Mouse (Mus musculus) midbrain, embryonic 15.5 days (tissue): ENCODE results near the gene Acsbg1. TPM values are rescaled to one million over a fixed set of nuclear protein-coding genes. Genes with fewer than 3 reads are reported as not detected.
"Not testable (repeated sequence)": the region's sequence is repeated elsewhere in the genome, so short reads cannot be mapped to it uniquely, and the experiment has no call there.

Source experiments
- ATAC-seq: fragments of 200-750 bp; cut with Nextera tagmentation; replicated peaks from 2 replicates; pipeline ENCODE4 v1.8.0; 2017; ENCODE audit warnings: moderate TSS enrichment
- H3K27ac ChIP-seq: fragments of 300-500 bp; sonication (generic); 2 replicates; pipeline ENCODE4 v1.5.1; 2015; ENCODE audit warnings: mild to moderate bottlenecking, inconsistent platforms
- H3K27me3 ChIP-seq: fragments of 300-500 bp; sonication (generic); replicated peaks from 2 replicates; pipeline ENCODE4 v1.6.1; 2015; ENCODE audit warnings: inconsistent platforms
- H3K36me3 ChIP-seq: fragments of 300-500 bp; sonication (generic); replicated peaks from 2 replicates; pipeline ENCODE4 v1.6.1; 2015; ENCODE audit warnings: inconsistent platforms
- H3K4me1 ChIP-seq: fragments of 300-500 bp; sonication (generic); 2 replicates; pipeline ENCODE4 v1.6.1; 2015; ENCODE audit warnings: inconsistent platforms
- H3K4me2 ChIP-seq: fragments of 300-500 bp; sonication (generic); 2 replicates; pipeline ENCODE4 v1.6.1; 2015; ENCODE audit warnings: inconsistent platforms, mild to moderate bottlenecking, moderate library complexity
- H3K4me3 ChIP-seq: fragments of 300-500 bp; sonication (generic); 2 replicates; pipeline ENCODE4 v1.5.1; 2015; ENCODE audit warnings: mild to moderate bottlenecking, inconsistent platforms
- H3K9ac ChIP-seq: fragments of 300-500 bp; sonication (generic); 2 replicates; pipeline ENCODE4 v1.6.1; 2015; ENCODE audit warnings: mild to moderate bottlenecking, inconsistent platforms
- H3K9me3 ChIP-seq: fragments of 300-500 bp; sonication (generic); 2 replicates; pipeline ENCODE4 v1.6.1; 2016; ENCODE audit warnings: inconsistent platforms
- WGBS: fragments of 180-500 bp; shearing (Covaris S2); methylation state at CpG from one replicate; pipeline ENCODE4 v1.1.7; 2015; ENCODE audit warnings: mixed read lengths; 5-methylcytosine and 5-hydroxymethylcytosine counted together
- polyA plus RNA-seq: library from polyadenylated mRNA; unstranded; fragments of >200 nt; fragmentation: Nextera tagmentation; extraction: Ambion mirVana; gene quantifications from 2 replicates; pipeline ENCODE4 v1.2.1, GENCODE M21; 2015

Gene Acsbg1
- polyA plus RNA-seq, 1 experiment from 2014 or later: 17.9 TPM

DNA sequence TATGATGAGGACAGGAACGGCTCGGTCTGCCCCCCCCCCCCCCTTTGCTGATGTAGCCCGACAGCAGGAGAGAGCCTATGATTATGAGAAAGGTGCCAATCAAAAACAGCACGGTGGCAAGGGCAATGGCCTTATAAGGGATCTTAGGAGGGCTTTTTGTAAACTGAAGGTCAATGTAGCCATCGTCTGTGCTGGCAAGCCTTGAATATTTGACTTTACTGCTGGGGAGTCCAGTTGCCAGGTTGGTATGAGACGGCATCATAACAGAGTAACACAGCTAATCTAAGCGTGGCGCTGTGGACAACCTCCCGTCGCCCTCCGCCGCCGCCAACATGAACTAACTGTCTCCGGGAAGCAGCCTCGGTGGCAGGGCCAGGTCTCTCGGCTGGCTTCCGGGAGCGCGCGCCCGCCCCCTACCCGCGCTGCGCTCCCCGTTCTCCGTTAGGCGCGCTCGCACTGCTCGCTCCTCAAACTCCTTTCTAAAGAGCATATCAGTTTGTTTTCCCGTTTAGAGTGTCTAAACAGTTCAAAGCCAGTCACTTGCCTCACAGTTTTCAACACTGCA, 29.7 kb upstream of the Acsbg1 start:
- H3K4me3 ChIP-seq: peak overlapping the region; percentile 32
- WGBS: 4% methylated on average over 30 of the region's 31 CpGs
- H3K4me1 ChIP-seq, H3K9me3 ChIP-seq, H3K36me3 ChIP-seq, H3K27ac ChIP-seq, H3K27me3 ChIP-seq: not testable (repeated sequence)
- peak overlapping the region; percentile 61 for H3K4me2 ChIP-seq
- 0 out of 2 replicates have a peak, but pooled peaks have one; percentile 30 for ATAC-seq
- H3K9ac ChIP-seq: peak overlapping the region; percentile 22; the same call in 1 of the 2 replicates

- not testable (repeated sequence) for H3K9ac ChIP-seq, H3K36me3 ChIP-seq, H3K4me2 ChIP-seq, H3K4me1 ChIP-seq, H3K27ac ChIP-seq, H3K9me3 ChIP-seq, ATAC-seq, H3K27me3 ChIP-seq, H3K4me3 ChIP-seq
- WGBS: 71% methylated on average over 2 of the region's 2 CpGs
These were observed 29.0 kb upstream of the Acsbg1 start for GRCm38 (mm10) chr9:54690697-54691096.

- Histone ChIP-seq H3K27me3 (no peaks in the 10 kb centered on the region), H3K9me3 (no peaks in the 10 kb centered on the region), H3K4me3 (no peak overlapping the region), H3K9ac (no peak overlapping the region), H3K27ac (no peak overlapping the region), H3K4me1 (0 out of 2 replicates have a peak, but pooled peaks cover 4% of the 10 kb centered on the region), H3K36me3 (no peaks in the 10 kb centered on the region), H3K4me2 (no peak overlapping the region)
- WGBS: 78% methylated on average over 8 of the region's 8 CpGs
- ATAC-seq: no peak
These were observed 27.8 kb upstream of the Acsbg1 start for GRCm38 (mm10) chr9:54689446-54689845.

DNA sequence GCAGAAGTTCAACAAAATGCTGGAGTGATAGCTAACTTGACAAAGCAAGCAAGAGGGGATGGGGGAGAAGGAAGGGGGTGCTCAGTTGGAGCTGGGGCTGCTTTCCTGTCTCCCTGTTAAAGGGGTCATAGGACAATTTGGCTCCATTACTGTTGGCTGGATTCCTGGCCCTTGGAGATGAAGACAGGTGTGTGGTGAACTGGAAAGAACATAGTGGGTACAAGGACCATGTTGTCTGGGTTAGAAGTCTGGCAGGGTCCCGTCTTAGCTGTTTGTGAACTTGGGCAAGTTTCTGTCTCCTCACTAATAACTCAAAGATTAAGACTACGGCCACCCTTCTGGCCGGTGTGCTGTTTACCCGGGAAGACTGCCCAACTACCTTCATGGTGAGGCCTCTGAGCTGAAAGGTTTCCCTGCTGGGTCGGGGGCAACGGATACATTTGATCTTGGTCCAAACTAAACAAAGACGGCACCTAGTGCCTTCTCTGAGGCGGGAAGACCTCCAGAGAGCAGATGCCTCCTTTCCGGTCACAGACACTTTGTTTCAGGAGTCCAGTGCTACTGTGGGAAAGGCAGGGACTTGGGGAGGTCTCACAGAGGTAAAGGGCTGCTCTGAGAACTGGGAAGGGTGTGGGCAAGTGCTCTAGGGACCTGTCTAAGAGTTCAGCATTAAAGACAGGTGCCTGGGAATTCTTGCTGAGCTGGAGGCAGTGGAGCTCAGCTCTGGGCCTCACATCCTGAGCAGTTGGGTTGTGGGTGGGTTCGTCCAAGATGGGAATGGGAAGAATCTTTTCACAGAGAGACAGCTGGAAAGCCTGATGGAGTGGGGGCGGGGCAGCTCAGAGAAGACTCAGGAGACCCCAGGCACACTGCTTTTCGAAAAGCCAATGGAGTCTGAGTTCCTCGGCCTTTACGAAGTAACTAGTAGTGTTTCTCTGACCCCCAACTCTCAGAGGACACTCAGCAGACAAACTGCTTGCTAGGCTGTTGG, 25.9 kb upstream of the Acsbg1 start:
- Histone ChIP-seq H3K4me3 (no peak overlapping the region), H3K27me3 (no peaks in the 10 kb centered on the region), H3K36me3 (no peaks in the 10 kb centered on the region), H3K4me1 (0 out of 2 replicates have a peak, but pooled peaks cover 4% of the 10 kb centered on the region), H3K9me3 (no peaks in the 10 kb centered on the region), H3K9ac (no peak overlapping the region), H3K4me2 (no peak overlapping the region), H3K27ac (no peak overlapping the region)
- 64% methylated on average over 14 of the region's 14 CpGs for WGBS
- no peak for ATAC-seq

DNA sequence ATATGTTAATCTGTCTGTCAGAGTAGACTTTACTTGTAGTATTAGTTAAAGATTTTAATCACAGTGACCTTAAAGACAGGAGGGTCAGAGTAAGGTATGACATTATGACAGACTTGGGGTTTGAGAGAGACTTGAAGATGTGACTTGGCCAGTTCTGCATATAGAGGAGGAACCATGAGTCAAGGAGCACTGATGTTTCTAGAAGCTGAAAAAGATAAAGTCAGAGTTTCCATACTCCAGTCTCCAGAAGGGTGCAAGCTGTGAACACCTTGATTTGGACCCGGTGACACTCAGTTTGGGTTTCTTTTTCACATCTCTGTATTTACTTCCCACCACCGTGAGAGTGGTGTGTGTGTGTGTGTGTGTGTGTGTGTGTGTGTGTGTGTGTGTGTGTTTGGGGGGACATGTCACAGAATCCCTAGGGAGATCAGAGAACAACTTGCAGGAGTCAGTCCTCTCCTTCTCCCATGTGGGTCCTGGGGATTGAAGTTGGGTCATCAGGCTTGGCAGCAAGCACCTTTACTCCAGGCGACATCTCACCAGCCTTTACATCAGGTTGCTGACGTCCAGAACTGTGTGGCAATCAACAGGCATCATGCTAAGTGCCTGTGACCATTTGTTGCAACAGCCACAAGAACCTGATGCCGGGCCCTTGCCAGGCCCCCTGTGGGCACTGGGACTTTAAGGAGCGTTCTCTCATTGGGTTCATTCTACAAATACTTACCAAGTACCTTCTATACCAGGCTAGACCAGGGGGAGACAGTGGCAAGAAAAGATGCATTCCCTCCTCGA, 22.3 kb upstream of the Acsbg1 start:
- H3K9me3 ChIP-seq: no peaks in the 10 kb centered on the region
- no peak overlapping the region for H3K27ac ChIP-seq
- 80% methylated on average over 7 of the region's 7 CpGs for WGBS
- H3K4me1 ChIP-seq: no peaks in the 10 kb centered on the region
- no peak overlapping the region for H3K4me3 ChIP-seq
- H3K27me3 ChIP-seq: no peaks in the 10 kb centered on the region
- H3K4me2 ChIP-seq: no peak overlapping the region
- no peaks in the 10 kb centered on the region for H3K36me3 ChIP-seq
- H3K9ac ChIP-seq: no peak overlapping the region
- no peak for ATAC-seq

GRCm38 (mm10) chr9:54682846-54683245, 21.2 kb upstream of the Acsbg1 start:
- ATAC-seq: no peak
- Histone ChIP-seq H3K9me3 (no peaks in the 10 kb centered on the region), H3K4me2 (no peak overlapping the region), H3K4me3 (no peak overlapping the region), H3K4me1 (no peaks in the 10 kb centered on the region), H3K36me3 (no peaks in the 10 kb centered on the region), H3K9ac (no peak overlapping the region), H3K27ac (no peak overlapping the region), H3K27me3 (no peaks in the 10 kb centered on the region)
- 72% methylated on average over 2 of the region's 4 CpGs for WGBS

GRCm38 (mm10) chr9:54676531-54676986, 14.9 kb upstream of the Acsbg1 start:
- Histone ChIP-seq H3K27ac (no peak overlapping the region), H3K4me3 (peak overlapping the region; percentile 25), H3K9me3 (no peaks in the 10 kb centered on the region), H3K4me2 (peak overlapping the region; percentile 51), H3K9ac (peak overlapping the region; percentile 23; the same call in 1 of the 2 replicates), H3K27me3 (no peaks in the 10 kb centered on the region), H3K4me1 (no peaks in the 10 kb centered on the region), H3K36me3 (no peaks in the 10 kb centered on the region)
- ATAC-seq: peak; percentile 76
- WGBS: under 1% methylated on average over 14 of the region's 14 CpGs

- H3K27ac ChIP-seq: no peak overlapping the region
- no peak overlapping the region for H3K4me3 ChIP-seq
- H3K4me1 ChIP-seq: no peaks in the 10 kb centered on the region
- no peak overlapping the region for H3K4me2 ChIP-seq
- no peak for ATAC-seq
- no peaks in the 10 kb centered on the region for H3K9me3 ChIP-seq
- no peaks in the 10 kb centered on the region for H3K36me3 ChIP-seq
- H3K27me3 ChIP-seq: no peaks in the 10 kb centered on the region
- no peak overlapping the region for H3K9ac ChIP-seq
- 88% methylated on average over 13 of the region's 13 CpGs for WGBS
These were observed 12.2 kb upstream of the Acsbg1 start for GRCm38 (mm10) chr9:54673887-54674286.

GRCm38 (mm10) chr9:54671962-54672361, 10.3 kb upstream of the Acsbg1 start:
- Histone ChIP-seq H3K4me1 (no peaks in the 10 kb centered on the region), H3K9me3 (no peaks in the 10 kb centered on the region), H3K4me3 (no peak overlapping the region), H3K9ac (no peak overlapping the region), H3K27ac (no peak overlapping the region), H3K4me2 (no peak overlapping the region), H3K27me3 (no peaks in the 10 kb centered on the region), H3K36me3 (no peaks in the 10 kb centered on the region)
- no peak for ATAC-seq
- WGBS: 75% methylated on average over 3 of the region's 3 CpGs

GRCm38 (mm10) chr9:54668455-54668854, 6.8 kb upstream of the Acsbg1 start:
- Histone ChIP-seq H3K4me3 (no peak overlapping the region), H3K4me1 (no peaks in the 10 kb centered on the region)
- WGBS: 49% methylated on average over 4 of the region's 4 CpGs

GRCm38 (mm10) chr9:54666116-54666515, 4.4 kb upstream of the Acsbg1 start:
- Histone ChIP-seq H3K9ac (no peak overlapping the region), H3K36me3 (no peaks in the 10 kb centered on the region), H3K9me3 (no peaks in the 10 kb centered on the region), H3K4me2 (no peak overlapping the region), H3K27me3 (no peaks in the 10 kb centered on the region), H3K4me3 (no peak overlapping the region), H3K4me1 (peaks cover 8% of the 10 kb centered on the region), H3K27ac (no peak overlapping the region)
- WGBS: 93% methylated on average over 3 of the region's 3 CpGs
- ATAC-seq: no peak

More at GRCm38 (mm10) chr9:54668455-54668854, 6.8 kb upstream of the Acsbg1 start:
- no peaks in the 10 kb centered on the region for H3K9me3 ChIP-seq
- H3K27ac ChIP-seq: no peak overlapping the region
- H3K4me2 ChIP-seq: no peak overlapping the region
- no peaks in the 10 kb centered on the region for H3K27me3 ChIP-seq
- no peak overlapping the region for H3K9ac ChIP-seq
- no peak for ATAC-seq
- no peaks in the 10 kb centered on the region for H3K36me3 ChIP-seq

- WGBS: 77% methylated on average over 9 of the region's 9 CpGs
- Histone ChIP-seq H3K4me1 (peaks cover 8% of the 10 kb centered on the region), H3K9me3 (no peaks in the 10 kb centered on the region), H3K36me3 (no peaks in the 10 kb centered on the region), H3K27me3 (no peaks in the 10 kb centered on the region), H3K4me2 (no peak overlapping the region), H3K27ac (no peak overlapping the region), H3K9ac (no peak overlapping the region), H3K4me3 (no peak overlapping the region)
- no peak for ATAC-seq
These were observed 2.7 kb upstream of the Acsbg1 start for GRCm38 (mm10) chr9:54664358-54664757.
